Mouse (Mus musculus) neural tube, embryonic 10.5 days (tissue): ENCODE measurements at regions not wholly inside any gene's neighbourhood (a gene's known extent, or its start where the extent isn't known, plus 50 kb on each side); places are given as distances from the start of the nearest gene placed in this dataset.

ENCODE experiments used
- DNase-seq: peaks from one replicate; pipeline ENCODE4 v3.0.0-alpha.2; 2017; ENCODE audit warnings: low spot score; ENCODE audit errors: extremely low spot score

GRCm38 (mm10) chr9:112014796-112015195 lies 220.9 kb downstream of the Arpp21 start:
- DNase-seq: no peak

- no peak for DNase-seq
Observed at GRCm38 (mm10) chr9:111994401-111994800, 241.3 kb downstream of the Arpp21 start.

GRCm38 (mm10) chr9:111993844-111994243 lies 241.9 kb downstream of the Arpp21 start:
- peak; percentile 22 for DNase-seq

DNA sequence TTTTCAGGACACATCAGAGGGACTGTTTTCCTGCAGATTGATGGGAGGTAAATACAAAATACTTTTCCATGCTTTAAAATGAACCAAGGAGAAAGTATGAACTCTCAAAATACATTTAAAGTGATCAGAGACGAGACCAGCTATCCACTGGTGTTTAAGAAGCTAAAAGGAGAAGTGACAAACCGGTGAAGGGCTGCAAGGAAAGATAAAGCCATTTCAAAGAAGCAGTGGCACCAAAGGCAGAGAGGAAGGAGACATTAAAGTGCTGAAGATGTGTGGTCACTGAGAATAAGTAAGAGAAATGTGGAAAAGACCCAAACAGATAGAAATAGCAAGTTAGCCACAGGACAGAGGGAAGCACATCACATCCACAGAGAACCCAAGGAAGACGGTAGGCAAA lies 245.7 kb downstream of the Arpp21 start:
- DNase-seq: no peak

DNA sequence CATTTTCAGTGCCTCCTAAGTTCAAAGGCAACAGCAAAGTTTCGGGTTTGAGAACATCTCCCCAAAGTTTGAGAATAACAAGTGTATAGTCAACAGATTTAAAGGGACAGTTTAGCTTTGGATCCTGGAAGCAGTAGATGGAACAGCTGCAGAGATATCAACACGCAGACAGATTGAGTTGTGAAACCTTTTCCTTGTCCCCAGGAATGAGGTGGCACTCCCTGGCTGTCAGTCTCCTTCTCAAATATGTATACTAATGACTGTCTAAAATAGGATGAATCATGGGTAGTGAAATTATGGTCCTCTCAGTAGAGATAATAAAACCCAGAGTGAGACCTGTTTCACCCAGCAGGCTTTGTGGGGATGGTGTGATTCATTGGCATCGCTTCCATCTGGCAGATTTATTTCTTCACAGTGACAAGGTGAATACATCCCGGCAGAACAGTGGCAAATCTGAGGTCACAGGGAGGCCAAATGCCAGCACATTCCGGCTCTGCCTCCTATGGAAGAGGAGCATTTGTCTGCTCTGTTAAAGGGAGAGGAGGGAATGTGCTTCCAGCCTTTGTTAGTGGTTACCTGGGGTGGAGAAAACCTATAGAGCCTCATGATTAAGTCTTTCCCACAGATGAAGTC lies 272.2 kb downstream of the Arpp21 start:
- DNase-seq: peak; percentile 46

DNA sequence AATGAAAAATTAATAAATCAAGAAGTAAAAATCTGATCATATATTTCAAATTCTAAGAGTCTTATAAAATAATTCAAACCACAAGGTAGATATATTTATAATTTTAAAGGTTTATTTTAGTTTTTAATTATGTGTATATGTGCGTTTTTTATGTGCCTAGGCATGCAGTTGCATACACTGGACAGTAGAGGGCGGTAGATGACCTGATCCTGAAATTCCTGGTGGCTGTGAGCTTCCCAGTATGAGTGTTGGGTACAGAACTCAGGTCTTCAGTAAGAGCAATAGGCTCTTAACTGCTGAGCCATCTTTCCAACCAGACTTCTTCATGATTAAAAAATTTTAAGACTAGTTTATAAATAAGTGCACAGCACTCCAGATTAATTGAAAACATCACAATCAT lies 267.7 kb upstream of the Stac start:
- DNase-seq: no peak

DNA sequence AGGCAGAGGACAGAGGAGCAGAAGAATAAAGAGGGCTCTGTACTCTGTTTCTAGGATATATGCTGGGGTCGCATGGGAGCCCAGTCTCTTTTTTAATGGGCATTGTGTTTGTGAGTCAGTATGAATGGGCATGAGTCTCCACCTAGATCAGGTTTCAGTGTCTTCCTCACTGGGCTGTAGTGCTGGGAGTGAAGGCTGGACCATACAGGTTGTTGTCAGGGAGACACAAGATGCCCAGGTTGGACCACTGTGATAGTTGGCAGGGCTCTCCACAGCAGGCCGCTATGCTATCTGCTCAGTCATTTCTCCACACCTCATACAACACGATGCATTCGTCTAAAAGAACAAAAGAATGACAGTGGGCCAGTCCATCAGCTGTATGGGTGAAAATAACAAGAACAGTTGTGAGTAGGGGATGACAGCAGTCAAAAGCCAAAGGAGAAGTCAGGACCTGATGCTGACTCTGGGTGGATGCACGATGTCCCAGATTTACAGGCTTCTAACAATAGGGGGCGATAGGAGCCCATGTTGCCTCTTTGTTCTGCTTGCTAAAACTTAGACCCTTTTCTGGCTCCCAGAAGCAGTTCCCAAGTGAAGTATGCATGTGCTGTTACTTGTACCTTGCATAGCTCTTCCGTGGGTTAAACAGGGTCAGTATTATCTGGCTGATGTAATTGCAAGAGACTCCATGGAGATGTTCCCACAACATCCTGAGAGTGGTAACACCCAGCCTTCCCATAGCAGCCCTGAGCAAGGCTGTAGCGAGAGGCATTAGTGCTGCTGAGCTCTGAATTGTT lies 249.3 kb upstream of the Stac start:
- DNase-seq: no peak

- DNase-seq: no peak
Observed at GRCm38 (mm10) chr9:111932455-111932854, 242.3 kb upstream of the Stac start.

DNA sequence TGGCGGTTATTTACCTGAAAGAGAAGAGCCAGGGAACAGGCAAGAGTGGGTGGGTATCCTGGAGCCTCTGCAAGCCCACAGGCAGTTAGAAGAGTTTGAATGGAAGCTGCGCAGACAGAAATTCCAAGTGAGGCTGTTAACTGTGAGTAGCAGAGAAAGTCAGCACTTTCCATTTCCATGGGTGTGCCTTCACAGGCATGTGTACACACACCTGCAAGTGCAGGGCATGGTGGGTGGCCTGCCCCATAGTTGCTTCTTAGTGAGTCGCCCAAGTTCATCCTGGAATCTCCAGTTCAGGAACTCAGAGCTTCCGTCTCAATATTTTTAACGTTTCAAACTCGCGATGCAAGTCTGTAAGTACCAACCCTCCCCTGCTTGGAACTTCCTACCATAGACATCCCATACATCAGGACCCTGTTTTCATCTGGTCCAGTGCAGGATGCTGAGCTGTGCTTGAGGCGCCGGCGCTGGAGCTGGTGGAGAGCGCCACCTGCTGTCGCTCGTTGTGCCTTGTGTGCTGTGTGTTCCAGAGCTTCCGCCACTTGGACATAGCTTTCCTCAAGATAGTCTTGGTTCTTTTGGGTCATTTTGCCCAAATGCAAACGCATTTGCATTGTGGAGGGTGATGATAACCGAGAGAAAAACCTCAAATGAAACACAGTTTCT lies 228.3 kb upstream of the Stac start:
- DNase-seq: peak; percentile 77

DNA sequence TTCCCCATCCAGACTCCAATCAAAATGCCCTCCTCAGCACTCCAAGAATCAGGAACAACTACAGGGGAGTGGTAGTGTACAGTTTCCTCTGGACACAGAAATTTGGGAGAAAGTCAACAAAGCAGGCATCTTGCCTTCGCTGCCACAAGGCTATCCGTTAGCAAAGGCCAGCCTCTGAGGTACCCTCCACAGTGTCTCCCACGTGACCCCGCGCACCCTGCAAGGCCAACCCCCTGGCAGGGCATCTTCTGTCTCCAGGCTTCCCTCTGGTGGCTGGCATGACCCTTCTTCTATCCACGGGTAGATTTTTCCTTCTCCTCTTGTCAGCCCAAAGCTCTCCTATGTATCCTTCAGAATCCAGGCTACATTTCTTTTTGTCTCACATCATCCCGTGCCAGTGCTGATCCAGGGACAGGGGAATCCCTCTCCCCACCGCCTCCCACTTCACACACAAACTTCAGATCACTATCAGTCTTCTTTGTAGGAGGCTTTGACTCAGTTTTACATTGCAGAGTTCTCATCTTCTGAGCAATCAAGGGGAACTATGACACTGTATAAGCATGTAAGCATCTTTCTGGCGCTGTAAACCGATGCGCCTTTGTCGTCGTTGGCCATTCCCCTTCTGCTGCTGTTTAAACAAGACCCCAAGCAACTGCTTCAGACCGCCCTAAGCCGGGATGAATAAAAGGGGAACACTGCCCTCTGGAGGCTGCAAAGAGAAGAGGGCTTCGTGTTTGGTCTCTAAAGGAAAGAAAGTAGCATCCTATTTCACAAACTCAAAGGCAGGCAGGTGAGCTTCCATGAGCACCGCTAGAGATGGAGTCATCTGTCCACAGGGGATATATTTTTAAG lies 226.8 kb upstream of the Stac start:
- peak; percentile 77 for DNase-seq

DNA sequence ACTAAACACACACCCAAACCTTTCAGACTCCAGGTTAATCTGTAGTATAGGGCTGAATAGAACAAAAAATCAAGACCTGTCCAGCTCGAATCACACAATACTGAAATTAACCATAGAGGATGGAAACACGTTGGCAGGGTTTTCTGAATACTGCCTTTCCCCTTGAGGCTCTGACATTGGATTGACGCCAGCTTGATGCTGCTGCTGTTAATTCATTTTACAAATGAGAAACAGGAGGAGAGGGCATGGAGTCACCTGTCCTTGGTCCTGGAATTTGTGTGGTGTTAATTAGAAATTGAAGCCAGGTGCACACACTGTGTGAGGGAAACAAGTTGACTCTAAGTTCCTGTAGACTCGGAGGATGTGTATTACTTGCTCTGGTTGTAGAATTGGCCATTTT lies 218.7 kb upstream of the Stac start:
- no peak for DNase-seq

DNA sequence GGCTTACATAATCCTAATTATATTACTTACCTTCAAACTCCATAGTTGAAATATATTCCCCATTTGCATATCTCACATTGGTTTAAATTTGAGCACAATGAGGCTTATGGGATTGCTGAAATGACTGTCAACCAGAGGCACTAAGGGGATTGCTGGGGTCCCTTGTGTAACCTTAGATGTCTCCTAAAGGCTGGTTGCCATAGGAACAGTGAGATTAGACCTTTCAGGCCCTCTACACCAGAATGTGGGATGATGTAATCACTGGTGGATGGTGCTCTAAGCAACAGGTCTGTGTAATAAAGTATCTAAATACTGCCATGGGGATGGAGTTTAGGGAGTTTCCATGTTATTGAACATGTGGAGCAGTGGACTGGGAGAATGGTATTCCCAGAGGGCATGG lies 210.0 kb upstream of the Stac start:
- DNase-seq: no peak

GRCm38 (mm10) chr9:111897626-111898025 lies 207.5 kb upstream of the Stac start:
- no peak for DNase-seq

- DNase-seq: no peak
Observed at GRCm38 (mm10) chr9:111879710-111880109, 189.6 kb upstream of the Stac start.

- DNase-seq: no peak
Observed at GRCm38 (mm10) chr9:111876846-111877245, 186.7 kb upstream of the Stac start.

DNA sequence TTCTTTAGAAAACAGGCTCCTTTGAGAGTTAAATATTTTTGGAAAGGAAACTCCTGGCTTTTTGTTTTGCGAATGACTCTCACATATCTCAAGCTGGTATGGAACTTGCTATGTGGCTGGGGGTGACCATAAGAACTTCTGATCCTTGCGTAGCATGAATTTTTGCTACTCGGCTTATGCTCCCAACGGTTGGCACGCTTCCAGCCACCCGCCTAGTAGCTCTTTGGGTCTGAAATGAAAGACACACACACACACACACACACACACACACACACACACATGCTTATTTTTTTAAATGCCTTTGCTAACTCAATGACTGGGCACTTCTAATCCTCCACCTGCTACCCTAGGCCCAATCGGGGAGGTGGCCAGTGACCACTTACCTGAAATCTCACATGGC lies 180.3 kb upstream of the Stac start:
- no peak for DNase-seq

DNA sequence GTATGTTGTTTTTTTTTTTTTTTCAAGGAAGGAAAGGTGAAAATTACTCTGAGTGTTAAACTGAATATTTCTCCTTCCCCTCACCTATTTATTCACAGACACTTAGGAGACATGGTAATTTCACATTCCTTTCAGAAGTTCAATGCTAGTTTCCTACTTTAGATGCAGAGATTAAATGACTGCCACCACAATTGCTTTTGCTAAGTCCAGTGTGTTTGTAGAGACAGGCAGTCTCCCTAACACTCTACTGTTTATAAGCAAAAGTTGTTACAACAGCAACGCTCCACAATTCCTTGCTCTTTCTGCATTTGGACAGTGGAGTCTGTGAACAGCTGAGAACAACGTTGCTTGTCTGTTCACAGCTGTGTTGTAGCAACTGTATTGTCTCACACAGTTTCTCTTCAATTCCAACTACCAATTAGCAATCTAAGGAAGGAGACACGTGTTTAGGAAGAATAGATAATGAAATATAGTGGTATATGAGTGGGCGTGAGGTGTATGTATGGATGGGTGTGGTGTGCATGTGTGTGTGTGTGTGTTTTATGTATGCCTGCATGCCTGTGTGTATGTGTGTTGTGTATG lies 179.7 kb upstream of the Stac start:
- no peak for DNase-seq

- no peak for DNase-seq
Observed at GRCm38 (mm10) chr9:111858051-111858450, 167.9 kb upstream of the Stac start.

DNA sequence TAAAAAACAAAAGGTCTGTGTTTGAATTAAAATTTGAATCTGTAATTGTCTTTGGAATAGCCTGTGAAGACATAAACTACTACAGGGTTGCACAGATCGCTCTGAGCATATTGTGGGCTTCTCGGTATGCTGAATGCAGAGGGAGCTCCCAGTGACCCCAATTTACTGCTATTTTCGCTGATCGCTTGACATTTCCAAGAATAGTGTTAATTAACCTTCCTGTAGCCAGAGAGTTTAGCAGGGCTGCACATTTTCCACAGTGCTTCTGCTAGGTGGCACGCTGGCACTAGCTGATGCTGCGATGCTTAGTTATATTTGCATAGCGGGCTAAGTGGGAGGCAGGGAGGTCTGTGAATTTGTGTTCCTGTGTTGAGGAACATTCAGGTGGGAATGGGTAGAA lies 164.8 kb upstream of the Stac start:
- no peak for DNase-seq

DNA sequence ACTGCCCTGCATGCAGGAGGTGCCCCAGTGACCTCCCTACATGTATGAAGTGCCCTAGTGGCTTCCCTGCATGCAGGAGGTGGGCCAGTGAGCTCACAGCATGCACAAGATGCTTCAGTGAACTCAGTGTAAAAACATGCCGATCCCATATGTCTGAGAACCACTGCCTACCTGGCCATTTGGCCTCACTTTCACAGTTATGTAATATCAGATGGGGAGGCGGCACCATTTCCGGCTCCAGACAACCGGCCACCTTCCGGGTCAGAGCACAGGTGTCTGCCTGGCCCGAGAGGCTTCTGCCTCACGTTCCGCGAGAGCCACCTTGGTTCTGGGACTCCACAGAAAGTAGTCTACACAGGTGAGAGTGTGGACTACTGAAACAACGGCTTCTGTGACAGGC lies 156.2 kb upstream of the Stac start:
- no peak for DNase-seq

DNA sequence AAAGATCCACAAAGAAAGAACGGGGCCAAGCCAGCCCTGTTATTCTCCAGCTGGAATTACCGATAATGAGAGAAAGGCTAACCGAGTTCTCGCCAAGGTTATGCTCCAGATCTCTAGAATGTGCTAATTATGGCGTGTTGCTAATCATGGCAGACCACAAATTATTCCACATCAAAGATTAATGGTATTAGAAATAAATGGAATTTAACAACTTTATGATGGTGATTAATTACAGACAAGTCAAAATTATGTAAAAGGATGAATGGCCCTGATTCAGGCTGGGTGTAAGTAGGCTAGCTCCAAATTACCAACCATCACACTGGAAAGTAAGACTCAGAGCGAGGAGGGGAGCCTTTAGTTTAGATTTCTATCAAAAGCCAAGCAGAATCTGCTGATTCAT lies 151.0 kb upstream of the Stac start:
- no peak for DNase-seq
